Mouse (Mus musculus) adipocyte (in vitro differentiated cells): ENCODE results near the gene F11.

Experiments
- DNase-seq: peaks from one replicate; pipeline ENCODE4 v3.0.0-alpha.2; 2016; ENCODE audit warnings: low spot score

Gene F11

GRCm38 (mm10) chr8:45239363-45239762 lies 22.5 kb downstream of the F11 start:
- DNase-seq = no peak

- peak; percentile 47 for DNase-seq
Observed at GRCm38 (mm10) chr8:45238282-45238681, 23.5 kb downstream of the F11 start.

DNA sequence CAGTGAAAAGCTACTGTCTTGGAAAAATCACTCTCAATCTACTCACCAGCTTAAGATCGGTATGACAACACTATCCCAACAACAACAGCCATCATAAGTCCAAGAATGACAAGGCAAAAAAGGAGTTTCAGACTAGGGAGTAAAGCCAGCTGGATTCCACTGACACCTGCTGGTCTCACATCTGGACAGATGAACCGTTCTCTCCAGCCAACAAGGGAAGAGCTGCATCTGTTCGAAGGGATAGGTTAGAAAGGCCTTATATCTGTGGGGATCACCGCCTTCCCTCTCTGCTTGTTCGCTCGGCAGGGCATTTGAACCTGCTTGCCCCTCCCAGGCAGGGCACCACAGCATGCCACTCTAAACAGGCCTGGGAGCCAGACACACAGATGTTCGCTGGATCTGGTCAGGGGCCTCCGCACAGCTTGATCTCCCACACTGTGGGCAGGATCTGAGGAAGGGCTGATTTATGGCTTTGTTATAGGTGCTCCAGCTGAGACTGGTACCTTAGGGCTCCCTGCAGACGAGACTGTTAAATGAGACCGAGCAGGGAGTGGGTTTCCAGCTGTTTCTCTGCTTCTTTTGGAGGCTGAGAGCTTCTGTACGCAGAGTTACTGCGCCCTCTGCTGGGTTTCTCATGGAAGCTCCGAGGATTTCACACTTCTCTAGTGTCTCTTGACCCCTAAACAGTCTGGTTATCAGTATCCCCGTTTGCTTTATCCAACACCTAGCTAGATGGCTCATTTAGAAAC lies 25.5 kb downstream of the F11 start:
- DNase-seq = peak; percentile 58

- DNase-seq = no peak
Observed at GRCm38 (mm10) chr8:45235228-45235627, 26.6 kb downstream of the F11 start.

- DNase-seq = no peak
Observed at GRCm38 (mm10) chr8:45233256-45233655, 28.6 kb downstream of the F11 start.

DNA sequence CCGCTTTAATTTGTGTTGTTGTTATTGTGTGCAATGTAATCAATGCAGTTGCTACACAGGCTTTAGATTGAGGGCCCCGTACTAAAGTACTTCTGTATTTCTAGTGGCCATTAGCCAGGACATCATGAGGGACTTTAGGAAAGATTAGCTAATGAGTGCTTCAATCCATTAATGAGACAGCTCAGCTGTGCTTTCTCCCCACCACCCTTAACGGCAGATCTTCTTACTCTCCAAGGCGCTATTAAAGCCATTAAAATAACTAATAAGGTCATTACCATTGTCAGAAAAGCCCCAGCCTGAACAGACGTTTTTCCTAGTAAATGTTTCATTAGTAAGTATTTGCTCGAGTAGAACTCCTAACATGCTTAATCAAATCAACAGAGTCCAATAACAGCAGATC lies 59.4 kb downstream of the F11 start:
- no peak for DNase-seq

DNA sequence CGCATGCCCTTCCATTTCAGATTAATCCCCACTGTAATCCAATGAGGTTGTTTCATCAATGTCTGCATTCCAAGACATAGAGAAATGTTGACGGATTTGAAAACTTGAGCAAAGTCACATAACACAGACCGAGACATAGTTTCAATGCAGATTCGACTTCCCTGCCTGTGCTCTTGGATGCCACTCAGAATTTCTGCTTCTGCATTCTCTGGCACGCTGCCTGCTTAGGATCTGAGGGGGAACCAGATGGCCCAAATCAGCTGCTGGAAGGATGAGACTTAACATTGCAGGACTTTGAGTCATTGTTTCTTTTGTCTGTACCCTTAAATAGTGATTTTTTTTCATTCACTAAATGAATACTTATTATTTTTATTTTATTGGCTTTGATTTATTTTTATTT lies 60.2 kb downstream of the F11 start:
- DNase-seq = no peak

DNA sequence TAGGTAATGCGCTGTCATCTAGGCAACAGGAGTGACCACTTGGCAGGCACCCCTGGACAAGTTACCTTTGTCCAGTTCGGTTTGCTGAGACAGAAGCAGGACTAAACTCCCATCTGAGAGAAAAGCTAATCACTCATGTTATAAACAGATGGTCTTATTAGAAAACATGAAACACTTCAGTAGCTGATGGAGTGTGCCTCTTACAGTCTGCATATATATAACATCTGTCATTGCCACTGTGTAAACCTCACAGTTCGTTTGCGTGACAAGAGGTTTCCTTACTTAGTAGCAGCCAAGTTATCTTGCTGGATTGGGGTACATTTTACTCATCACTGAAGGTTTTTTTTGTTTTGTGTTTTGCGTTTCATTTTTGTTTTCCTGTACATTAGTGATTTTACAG lies 64.5 kb downstream of the F11 start:
- DNase-seq = no peak

GRCm38 (mm10) chr8:45195954-45196526 lies 65.8 kb downstream of the F11 start:
- no peak for DNase-seq
